Mouse (Mus musculus): Measurements from ENCODE around the gene Map7d3. TPM values are rescaled to one million over a fixed set of nuclear protein-coding genes. Genes with fewer than 3 reads are reported as not detected.

The Map7d3 gene
- total RNA-seq, 2 experiments from 2014 or later = 1.3 TPM; not detected in 1

Other genes with a start within 250 kb of the Map7d3 start
- 8.4 and 11.9 TPM in 2 replicates for gene Mmgt1, start 224.3 kb downstream of the Map7d3 start, total RNA-seq (2015; ENCODE audit: low replicate concordance)
- 6.3 and 7.6 TPM in 2 replicates for gene Mmgt1, start 224.3 kb downstream of the Map7d3 start, total RNA-seq (2017; ENCODE audit: low replicate concordance)
- gene Slc9a6, start 212.6 kb downstream of the Map7d3 start, total RNA-seq (2015; ENCODE audit: low replicate concordance) = 2.5 and 4.2 TPM in 2 replicates
- 3.3 and 5.3 TPM in 2 replicates for gene Slc9a6, start 212.6 kb downstream of the Map7d3 start, total RNA-seq (2017; ENCODE audit: low replicate concordance)
- 4.2 TPM in 1 of 2 replicates, not detected in the other for gene Fhl1, start 90.5 kb downstream of the Map7d3 start, total RNA-seq (2015; ENCODE audit: low replicate concordance)
- 1.5 TPM in 1 of 2 replicates, not detected in the other for gene Fhl1, start 90.5 kb downstream of the Map7d3 start, total RNA-seq (2017; ENCODE audit: low replicate concordance)
- gene Adgrg4, start 47.8 kb upstream of the Map7d3 start, total RNA-seq (2015; ENCODE audit: low replicate concordance) = not detected in 2 replicates
- gene Adgrg4, start 47.8 kb upstream of the Map7d3 start, total RNA-seq (2017; ENCODE audit: low replicate concordance) = not detected in 2 replicates
- gene Brs3, start 220.7 kb upstream of the Map7d3 start, total RNA-seq (2015; ENCODE audit: low replicate concordance) = not detected in 2 replicates
- not detected in 2 replicates for gene Brs3, start 220.7 kb upstream of the Map7d3 start, total RNA-seq (2017; ENCODE audit: low replicate concordance)
- 12.3 and 36.0 TPM in 2 replicates for gene Htatsf1, start 231.3 kb upstream of the Map7d3 start, total RNA-seq (2015; ENCODE audit: low replicate concordance)
- gene Htatsf1, start 231.3 kb upstream of the Map7d3 start, total RNA-seq (2017; ENCODE audit: low replicate concordance) = 24.4 and 37.4 TPM in 2 replicates

Data from erythroid progenitor cell, adult 5-6 weeks (primary cell).